Mouse (Mus musculus): ENCODE measurements around the gene Armc8. TPM values are rescaled to one million over a fixed set of nuclear protein-coding genes. Genes with fewer than 3 reads are reported as not detected.
A peak's percentile ranks its signal among the peaks of the same experiment; 100 is the strongest.

Gene Armc8
- polyA plus RNA-seq, 1 experiment from 2014 or later: 15.1 TPM

DNA sequence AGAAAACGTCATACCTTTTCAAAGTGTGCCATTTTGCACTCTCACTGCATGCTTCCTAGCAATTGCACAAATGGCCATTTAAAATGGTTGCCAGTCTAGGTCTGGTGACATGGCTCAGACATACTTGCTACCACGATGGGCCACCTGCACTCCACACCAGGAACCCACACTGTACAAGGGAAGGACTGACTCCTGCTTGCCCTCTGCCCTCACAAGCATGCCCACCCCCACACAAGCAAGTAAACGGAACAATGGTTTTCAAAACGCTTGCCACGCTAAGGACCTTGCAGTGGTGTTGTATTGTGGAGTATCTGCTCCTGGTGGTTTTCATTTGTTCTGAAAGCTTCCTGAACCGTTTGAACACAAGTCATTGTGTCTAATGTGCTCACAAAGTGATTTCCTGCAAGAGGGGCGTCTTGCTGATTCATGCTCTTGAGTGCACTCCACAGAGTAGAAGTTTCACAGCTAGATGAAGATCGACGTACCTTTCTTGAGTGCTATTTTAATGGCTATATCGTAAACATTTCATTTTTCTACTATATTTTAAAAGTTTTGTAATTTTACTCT is 76.0 kb downstream of the Armc8 start:
- Histone ChIP-seq H3K9ac (no peak overlapping the region), H3K27ac (no peak overlapping the region), H3K27me3 (replicated peaks) (no peaks in the 10 kb centered on the region), H3K36me3 (peaks cover 69% of the 10 kb centered on the region), H3K4me1 (no peaks in the 10 kb centered on the region), H3K9me3 (replicated peaks) (no peaks in the 10 kb centered on the region), H3K4me2 (no peak overlapping the region), H3K4me3 (no peak overlapping the region)
- no peak for ATAC-seq
- WGBS (ENCODE audit: insufficient replicate concordance): 71% methylated on average over 10 of the region's 10 CpGs

- Histone ChIP-seq H3K36me3 (peaks cover 71% of the 10 kb centered on the region), H3K9ac (no peak overlapping the region), H3K4me1 (peaks cover 3% of the 10 kb centered on the region; the same call in 1 of the 2 replicates), H3K4me3 (no peak overlapping the region), H3K27ac (no peak overlapping the region), H3K9me3 (replicated peaks) (no peaks in the 10 kb centered on the region), H3K4me2 (no peak overlapping the region), H3K27me3 (replicated peaks) (no peaks in the 10 kb centered on the region)
- ATAC-seq: no peak
- WGBS (ENCODE audit: insufficient replicate concordance): 93% methylated on average over 4 of the region's 4 CpGs
These were observed 77.6 kb downstream of the Armc8 start for GRCm38 (mm10) chr9:99491050-99491449.

GRCm38 (mm10) chr9:99487841-99488240 is 80.9 kb downstream of the Armc8 start:
- ATAC-seq: no peak
- Histone ChIP-seq H3K9ac (no peak overlapping the region), H3K36me3 (peaks cover 69% of the 10 kb centered on the region), H3K4me1 (peaks cover 23% of the 10 kb centered on the region), H3K4me2 (no peak overlapping the region), H3K27me3 (replicated peaks) (no peaks in the 10 kb centered on the region), H3K4me3 (no peak overlapping the region), H3K9me3 (replicated peaks) (no peaks in the 10 kb centered on the region), H3K27ac (no peak overlapping the region)
- 74% methylated on average over 3 of the region's 3 CpGs for WGBS (ENCODE audit: insufficient replicate concordance)

DNA sequence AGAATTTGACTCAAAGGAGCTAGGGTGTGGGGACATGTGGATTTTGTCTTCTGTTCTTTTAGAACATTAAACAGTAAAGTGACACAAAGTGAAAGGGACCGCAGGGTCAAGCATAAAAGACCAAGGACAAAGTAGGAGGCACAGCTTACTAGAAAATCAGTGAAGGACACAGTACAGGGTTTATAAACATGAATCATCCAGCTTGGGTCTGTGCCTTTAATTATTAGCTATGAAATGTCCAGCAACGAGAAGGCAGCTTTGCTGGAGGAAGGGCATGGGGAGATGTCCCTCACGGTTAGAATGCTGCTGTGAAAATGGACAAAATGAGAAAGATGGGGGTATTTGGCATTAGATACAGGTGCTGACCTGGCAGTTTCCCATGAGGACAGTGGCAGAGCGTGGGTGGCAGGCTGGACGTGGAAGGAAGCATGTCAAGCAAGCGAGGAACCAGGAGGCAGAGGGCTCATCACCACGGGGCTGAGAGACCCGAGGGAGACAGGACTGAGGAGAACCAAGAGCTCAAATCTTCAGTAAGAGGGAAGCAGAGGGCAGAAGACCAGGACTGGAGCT is 81.5 kb downstream of the Armc8 start:
- Histone ChIP-seq H3K4me2 (no peak overlapping the region), H3K9ac (no peak overlapping the region), H3K4me1 (peaks cover 23% of the 10 kb centered on the region), H3K36me3 (peaks cover 69% of the 10 kb centered on the region), H3K9me3 (replicated peaks) (no peaks in the 10 kb centered on the region), H3K27me3 (replicated peaks) (no peaks in the 10 kb centered on the region), H3K27ac (no peak overlapping the region), H3K4me3 (no peak overlapping the region)
- no peak for ATAC-seq
- 73% methylated on average over 8 of the region's 8 CpGs for WGBS (ENCODE audit: insufficient replicate concordance)

DNA sequence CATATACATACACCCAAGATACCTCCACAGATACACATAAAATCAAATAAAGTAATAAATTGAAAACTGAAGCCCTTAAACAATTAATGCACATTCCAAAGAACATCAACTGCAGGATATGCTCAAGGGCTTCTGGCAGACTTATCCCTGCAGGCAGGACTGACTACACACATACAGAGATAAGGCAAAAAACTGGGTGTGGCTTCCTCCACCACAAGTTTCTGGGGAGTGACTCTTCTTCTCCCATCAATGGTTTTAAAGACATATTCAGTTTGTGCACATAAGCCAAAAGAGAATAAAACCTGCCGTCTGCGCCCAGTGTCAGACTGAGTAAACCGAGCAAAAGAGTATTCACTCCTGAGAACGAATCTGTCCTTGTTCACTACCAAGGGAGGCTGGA is 83.6 kb downstream of the Armc8 start:
- H3K27me3 ChIP-seq (replicated peaks): no peaks in the 10 kb centered on the region
- no peak overlapping the region for H3K4me3 ChIP-seq
- whole genome bisulfite sequencing (ENCODE audit: insufficient replicate concordance): 46% methylated on average over 4 of the region's 4 CpGs
- peaks cover 77% of the 10 kb centered on the region for H3K36me3 ChIP-seq
- no peak overlapping the region for H3K9ac ChIP-seq
- H3K4me1 ChIP-seq: peaks cover 23% of the 10 kb centered on the region
- ATAC-seq: peak; percentile 92
- H3K27ac ChIP-seq: 0 out of 2 replicates have a peak overlapping the region, but pooled peaks have one; percentile 65
- H3K9me3 ChIP-seq (replicated peaks): no peaks in the 10 kb centered on the region
- peak overlapping the region; percentile 37 for H3K4me2 ChIP-seq

DNA sequence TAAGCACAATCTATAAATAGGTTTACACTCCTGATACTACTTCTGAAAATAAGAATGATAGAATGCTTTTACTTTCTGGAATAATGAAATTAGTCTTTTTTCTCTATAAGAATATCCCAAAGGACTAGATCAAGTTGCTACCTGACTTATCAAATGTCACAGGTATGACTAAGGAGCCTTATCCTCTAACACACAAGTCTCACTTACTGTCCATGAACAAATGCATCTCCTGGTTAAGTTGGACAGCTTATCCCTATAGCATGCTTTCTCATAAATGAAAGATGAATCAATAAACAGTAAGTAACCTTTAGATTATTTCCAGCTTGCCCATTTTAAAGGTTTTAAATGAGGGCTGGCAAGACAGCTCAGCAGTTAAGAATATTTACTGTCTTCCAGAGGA is 84.1 kb downstream of the Armc8 start:
- H3K4me1 ChIP-seq: peaks cover 24% of the 10 kb centered on the region
- no peaks in the 10 kb centered on the region for H3K9me3 ChIP-seq (replicated peaks)
- 0 out of 2 replicates have a peak overlapping the region, but pooled peaks have one; percentile 39 for H3K27ac ChIP-seq
- ATAC-seq: peak; percentile 67
- no peaks in the 10 kb centered on the region for H3K27me3 ChIP-seq (replicated peaks)
- H3K36me3 ChIP-seq: peaks cover 75% of the 10 kb centered on the region
- no peak overlapping the region for H3K4me3 ChIP-seq
- H3K9ac ChIP-seq: no peak overlapping the region
- peak overlapping the region; percentile 11 for H3K4me2 ChIP-seq

- H3K9ac ChIP-seq: no peak overlapping the region
- ATAC-seq: no peak
These were observed 85.5 kb downstream of the Armc8 start for GRCm38 (mm10) chr9:99483191-99483590.

GRCm38 (mm10) chr9:99480764-99481163 is 87.9 kb downstream of the Armc8 start:
- Histone ChIP-seq H3K9me3 (replicated peaks) (no peaks in the 10 kb centered on the region), H3K9ac (no peak overlapping the region), H3K4me1 (peaks cover 28% of the 10 kb centered on the region), H3K4me2 (no peak overlapping the region), H3K27me3 (replicated peaks) (no peaks in the 10 kb centered on the region), H3K27ac (no peak overlapping the region), H3K36me3 (peaks cover 53% of the 10 kb centered on the region), H3K4me3 (no peak overlapping the region)
- no peak for ATAC-seq
- WGBS (ENCODE audit: insufficient replicate concordance): 85% methylated on average over 4 of the region's 4 CpGs

More at GRCm38 (mm10) chr9:99483191-99483590, 85.5 kb downstream of the Armc8 start:
- WGBS (ENCODE audit: insufficient replicate concordance): 86% methylated on average over 4 of the region's 4 CpGs
- Histone ChIP-seq H3K4me2 (no peak overlapping the region), H3K4me3 (no peak overlapping the region), H3K4me1 (peaks cover 35% of the 10 kb centered on the region), H3K27ac (no peak overlapping the region), H3K27me3 (replicated peaks) (no peaks in the 10 kb centered on the region), H3K36me3 (peaks cover 69% of the 10 kb centered on the region), H3K9me3 (replicated peaks) (no peaks in the 10 kb centered on the region)

- Histone ChIP-seq H3K9ac (no peak overlapping the region), H3K27ac (no peak overlapping the region), H3K4me3 (no peak overlapping the region), H3K27me3 (replicated peaks) (no peaks in the 10 kb centered on the region), H3K9me3 (replicated peaks) (no peaks in the 10 kb centered on the region), H3K4me1 (peaks cover 13% of the 10 kb centered on the region), H3K36me3 (peaks cover 61% of the 10 kb centered on the region), H3K4me2 (no peak overlapping the region)
- peak; percentile 60; the same call in 1 of the 2 replicates for ATAC-seq
- WGBS (ENCODE audit: insufficient replicate concordance): 55% methylated on average over 9 of the region's 9 CpGs
These were observed 89.5 kb downstream of the Armc8 start for GRCm38 (mm10) chr9:99479181-99479711.

- Histone ChIP-seq H3K4me2 (0 out of 2 replicates have a peak overlapping the region, but pooled peaks have one; percentile 56), H3K27ac (no peak overlapping the region), H3K36me3 (peaks cover 18% of the 10 kb centered on the region), H3K4me1 (peaks cover 23% of the 10 kb centered on the region), H3K9me3 (replicated peaks) (no peaks in the 10 kb centered on the region), H3K4me3 (no peak overlapping the region), H3K27me3 (replicated peaks) (no peaks in the 10 kb centered on the region), H3K9ac (no peak overlapping the region)
- 61% methylated on average over 7 of the region's 7 CpGs for WGBS (ENCODE audit: insufficient replicate concordance)
- ATAC-seq: no peak
These were observed 97.4 kb downstream of the Armc8 start for GRCm38 (mm10) chr9:99471334-99471733.

GRCm38 (mm10) chr9:99470347-99471092 is 98.2 kb downstream of the Armc8 start:
- peak overlapping the region; percentile 18 for H3K4me3 ChIP-seq
- ATAC-seq: peak; percentile 70

More at GRCm38 (mm10) chr9:99470347-99471092, 98.2 kb downstream of the Armc8 start:
- H3K4me2 ChIP-seq: peak overlapping the region; percentile 56
- 0 out of 2 replicates have a peak overlapping the region, but pooled peaks have one; percentile 3 for H3K27ac ChIP-seq
- H3K36me3 ChIP-seq: peaks cover 11% of the 10 kb centered on the region
- H3K27me3 ChIP-seq (replicated peaks): no peaks in the 10 kb centered on the region
- 32% methylated on average over 16 of the region's 16 CpGs for WGBS (ENCODE audit: insufficient replicate concordance)
- peaks cover 23% of the 10 kb centered on the region for H3K4me1 ChIP-seq
- peak overlapping the region; percentile 29 for H3K9ac ChIP-seq
- H3K9me3 ChIP-seq (replicated peaks): no peaks in the 10 kb centered on the region

Measured in liver, embryonic 12.5 days (tissue).